Mouse (Mus musculus): ENCODE measurements at regions not wholly inside any gene's neighbourhood (a gene's known extent, or its start where the extent isn't known, plus 50 kb on each side); places are given as distances from the start of the nearest gene placed in this dataset.

DNA sequence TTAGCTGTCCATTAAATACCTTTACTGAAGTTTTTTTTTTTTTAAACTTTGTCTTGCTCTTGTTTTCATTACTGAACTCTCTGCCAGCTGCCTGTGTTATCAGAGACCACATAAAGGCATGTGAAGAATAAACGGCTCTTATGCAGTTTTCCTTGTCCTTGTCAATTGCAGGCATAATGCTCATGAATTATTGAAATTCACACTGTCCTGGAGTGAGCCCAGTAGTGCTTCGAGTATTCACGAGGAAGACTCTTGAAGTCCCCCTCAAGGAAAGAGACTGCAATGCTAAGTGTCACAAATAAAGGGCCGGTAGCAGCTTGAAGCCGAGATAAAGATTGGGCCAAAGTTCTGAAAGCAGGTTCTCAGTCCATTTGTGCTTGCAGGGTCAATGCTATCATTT, 144.7 kb upstream of the Igfbp7 start:
- Histone ChIP-seq H3K4me1 (replicated peaks; ENCODE audit: control insufficient read depth, insufficient read depth, low read length) (no peaks in the 10 kb centered on the region), H3K36me3 (replicated peaks; ENCODE audit: control insufficient read depth, insufficient read depth) (no peaks in the 10 kb centered on the region), H3K27me3 (ENCODE audit: control insufficient read depth, insufficient read depth, low read length) (no peaks in the 10 kb centered on the region), H3K4me3 (replicated peaks; ENCODE audit: low read length) (no peak overlapping the region), H3K9me3 (ENCODE audit: control insufficient read depth, low read length) (no peaks in the 10 kb centered on the region), H3K27ac (no peak overlapping the region), H3K4me2 (replicated peaks) (no peak overlapping the region), H3K9ac (no peak overlapping the region)
- ATAC-seq (ENCODE audit: low FRiP score) (no peak), DNase-seq (ENCODE audit: low spot score) (no peak)
- 56% methylated on average over 5 of the region's 5 CpGs for WGBS

- no peak overlapping the region for H3K9ac ChIP-seq
- no peak overlapping the region for H3K4me2 ChIP-seq (replicated peaks)
- no peak overlapping the region for H3K4me3 ChIP-seq (replicated peaks; ENCODE audit: low read length)
- H3K27me3 ChIP-seq (ENCODE audit: control insufficient read depth, insufficient read depth, low read length) = no peaks in the 10 kb centered on the region
- H3K36me3 ChIP-seq (replicated peaks; ENCODE audit: control insufficient read depth, insufficient read depth) = no peaks in the 10 kb centered on the region
- DNase-seq (ENCODE audit: low spot score) (no peak), ATAC-seq (ENCODE audit: low FRiP score) (no peak)
- H3K4me1 ChIP-seq (replicated peaks; ENCODE audit: control insufficient read depth, insufficient read depth, low read length) = no peaks in the 10 kb centered on the region
- no peak overlapping the region for H3K27ac ChIP-seq
- WGBS = 87% methylated on average over 7 of the region's 7 CpGs
- no peaks in the 10 kb centered on the region for H3K9me3 ChIP-seq (ENCODE audit: control insufficient read depth, low read length)
Observed at GRCm38 (mm10) chr5:77552081-77552480, 144.2 kb upstream of the Igfbp7 start.

- ATAC-seq (ENCODE audit: low FRiP score) = no peak
- Histone ChIP-seq H3K27me3 (ENCODE audit: control insufficient read depth, insufficient read depth, low read length) (no peaks in the 10 kb centered on the region), H3K4me2 (replicated peaks) (no peak overlapping the region), H3K36me3 (replicated peaks; ENCODE audit: control insufficient read depth, insufficient read depth) (no peaks in the 10 kb centered on the region), H3K4me3 (replicated peaks; ENCODE audit: low read length) (no peak overlapping the region), H3K9ac (no peak overlapping the region), H3K27ac (no peak overlapping the region), H3K4me1 (replicated peaks; ENCODE audit: control insufficient read depth, insufficient read depth, low read length) (no peaks in the 10 kb centered on the region), H3K9me3 (ENCODE audit: control insufficient read depth, low read length) (no peaks in the 10 kb centered on the region)
- DNase-seq (ENCODE audit: low spot score) = no peak
- WGBS = 24% methylated on average over 13 of the region's 13 CpGs
Observed at GRCm38 (mm10) chr5:77546001-77546620, 138.3 kb upstream of the Igfbp7 start.

DNA sequence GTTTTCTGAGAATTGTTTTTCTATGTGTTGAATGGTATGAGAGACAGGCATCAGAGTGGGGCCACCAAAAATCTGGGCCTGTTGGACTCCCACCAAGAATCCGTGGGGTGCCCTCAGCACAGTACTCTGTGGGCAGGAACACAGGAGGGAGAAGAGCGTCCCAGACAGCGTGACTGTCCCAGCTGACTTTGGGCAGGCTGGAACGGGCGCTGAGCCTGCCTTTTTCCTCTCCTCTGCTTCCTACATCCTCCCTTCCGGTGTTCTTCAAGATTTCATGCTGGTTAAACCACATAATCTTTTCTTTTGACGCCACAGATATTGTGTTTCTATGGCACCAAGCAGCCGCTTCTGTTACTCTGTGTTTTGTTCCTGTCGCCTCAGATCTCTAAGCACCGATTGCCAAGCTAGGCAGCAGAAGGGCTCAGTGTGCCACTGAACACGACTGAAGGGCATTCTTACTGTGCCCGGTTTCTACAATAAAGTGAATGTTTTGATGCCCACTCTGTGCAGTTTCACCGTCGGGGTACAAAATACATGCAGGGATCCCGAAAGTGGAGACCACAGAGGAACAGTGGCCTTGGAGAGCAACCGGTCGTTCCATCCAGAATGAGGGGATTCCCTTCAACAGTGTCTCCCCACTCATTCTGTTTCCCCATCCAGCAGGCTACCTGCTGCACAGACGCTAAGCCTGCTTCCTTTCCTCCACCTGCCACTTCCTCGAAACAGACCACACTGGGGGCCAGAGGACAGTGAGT, 124.6 kb upstream of the Igfbp7 start:
- WGBS = 64% methylated on average over 19 of the region's 19 CpGs
- no peaks in the 10 kb centered on the region for H3K36me3 ChIP-seq (replicated peaks; ENCODE audit: control insufficient read depth, insufficient read depth)
- DNase-seq (ENCODE audit: low spot score) (no peak), ATAC-seq (ENCODE audit: low FRiP score) (peak; percentile 44; the same call in 1 of the 2 replicates)
- H3K27me3 ChIP-seq (ENCODE audit: control insufficient read depth, insufficient read depth, low read length) = no peaks in the 10 kb centered on the region
- no peak overlapping the region for H3K9ac ChIP-seq
- H3K4me3 ChIP-seq (replicated peaks; ENCODE audit: low read length) = no peak overlapping the region
- H3K9me3 ChIP-seq (ENCODE audit: control insufficient read depth, low read length) = no peaks in the 10 kb centered on the region
- H3K27ac ChIP-seq = no peak overlapping the region
- peaks cover 6% of the 10 kb centered on the region; the same call in 1 of the 2 replicates for H3K4me1 ChIP-seq (replicated peaks; ENCODE audit: control insufficient read depth, insufficient read depth, low read length)
- no peak overlapping the region for H3K4me2 ChIP-seq (replicated peaks)

GRCm38 (mm10) chr5:77530376-77530775, 122.5 kb upstream of the Igfbp7 start:
- Histone ChIP-seq H3K9ac (no peak overlapping the region), H3K9me3 (ENCODE audit: control insufficient read depth, low read length) (no peaks in the 10 kb centered on the region), H3K27me3 (ENCODE audit: control insufficient read depth, insufficient read depth, low read length) (no peaks in the 10 kb centered on the region), H3K27ac (no peak overlapping the region), H3K4me1 (replicated peaks; ENCODE audit: control insufficient read depth, insufficient read depth, low read length) (peaks cover 6% of the 10 kb centered on the region; the same call in 1 of the 2 replicates), H3K36me3 (replicated peaks; ENCODE audit: control insufficient read depth, insufficient read depth) (no peaks in the 10 kb centered on the region), H3K4me2 (replicated peaks) (no peak overlapping the region), H3K4me3 (replicated peaks; ENCODE audit: low read length) (no peak overlapping the region)
- DNase-seq (ENCODE audit: low spot score) (no peak), ATAC-seq (ENCODE audit: low FRiP score) (no peak)
- 91% methylated on average over 7 of the region's 7 CpGs for WGBS

DNA sequence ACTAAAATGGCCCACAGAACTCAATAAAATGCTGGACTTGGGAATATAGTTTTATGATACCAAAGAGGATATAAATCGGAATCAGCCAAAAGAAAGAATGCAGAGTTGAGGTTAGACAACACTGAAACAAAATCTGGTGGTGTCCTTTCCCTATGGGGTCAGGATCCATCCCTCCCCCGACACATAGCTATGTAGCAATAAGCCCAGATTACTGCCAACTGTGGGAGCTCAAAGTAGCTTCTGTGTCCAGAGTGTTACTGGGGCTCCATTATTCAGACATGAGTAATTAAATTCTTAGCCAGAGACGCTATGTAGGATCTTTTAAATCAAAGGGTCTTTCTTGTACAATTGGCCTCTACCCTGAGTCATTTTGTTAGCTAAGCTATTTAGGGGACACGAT, 109.4 kb upstream of the Igfbp7 start:
- 74% methylated on average over 4 of the region's 4 CpGs for WGBS

DNA sequence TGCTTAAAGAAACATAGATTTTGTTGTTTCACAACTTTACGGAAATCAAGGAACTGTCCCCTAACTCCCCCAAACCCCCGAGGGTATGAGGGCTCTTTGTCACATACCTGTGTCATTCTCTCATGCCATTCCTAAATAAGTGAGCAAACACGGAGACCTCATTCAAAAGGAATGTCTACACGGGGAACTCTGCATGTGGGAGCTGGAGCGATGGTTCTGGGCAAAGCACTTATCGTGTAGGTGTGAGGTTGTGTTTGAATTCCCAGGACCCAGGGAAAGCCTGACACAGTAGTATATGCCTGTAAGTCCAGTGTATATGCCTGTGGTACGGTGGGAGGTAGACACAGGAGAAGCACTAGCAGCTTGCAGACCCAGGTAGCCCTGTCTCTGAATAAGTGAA, 107.6 kb upstream of the Igfbp7 start:
- 83% methylated on average over 7 of the region's 7 CpGs for WGBS
- Histone ChIP-seq H3K36me3 (replicated peaks; ENCODE audit: control insufficient read depth, insufficient read depth) (no peaks in the 10 kb centered on the region), H3K4me2 (replicated peaks) (no peak overlapping the region), H3K9ac (no peak overlapping the region), H3K4me3 (replicated peaks; ENCODE audit: low read length) (no peak overlapping the region), H3K27ac (no peak overlapping the region), H3K4me1 (replicated peaks; ENCODE audit: control insufficient read depth, insufficient read depth, low read length) (no peaks in the 10 kb centered on the region), H3K9me3 (ENCODE audit: control insufficient read depth, low read length) (no peaks in the 10 kb centered on the region), H3K27me3 (ENCODE audit: control insufficient read depth, insufficient read depth, low read length) (no peaks in the 10 kb centered on the region)
- no peak for DNase-seq (ENCODE audit: low spot score)
- ATAC-seq (ENCODE audit: low FRiP score) = no peak

More for the DNA sequence above, 109.4 kb upstream of the Igfbp7 start:
- no peaks in the 10 kb centered on the region for H3K36me3 ChIP-seq (replicated peaks; ENCODE audit: control insufficient read depth, insufficient read depth)
- H3K4me2 ChIP-seq (replicated peaks) = no peak overlapping the region
- H3K27ac ChIP-seq = no peak overlapping the region
- no peak for ATAC-seq (ENCODE audit: low FRiP score)
- H3K4me3 ChIP-seq (replicated peaks; ENCODE audit: low read length) = no peak overlapping the region
- DNase-seq (ENCODE audit: low spot score) = no peak
- no peaks in the 10 kb centered on the region for H3K27me3 ChIP-seq (ENCODE audit: control insufficient read depth, insufficient read depth, low read length)
- H3K9ac ChIP-seq = no peak overlapping the region
- H3K4me1 ChIP-seq (replicated peaks; ENCODE audit: control insufficient read depth, insufficient read depth, low read length) = no peaks in the 10 kb centered on the region
- H3K9me3 ChIP-seq (ENCODE audit: control insufficient read depth, low read length) = no peaks in the 10 kb centered on the region

DNA sequence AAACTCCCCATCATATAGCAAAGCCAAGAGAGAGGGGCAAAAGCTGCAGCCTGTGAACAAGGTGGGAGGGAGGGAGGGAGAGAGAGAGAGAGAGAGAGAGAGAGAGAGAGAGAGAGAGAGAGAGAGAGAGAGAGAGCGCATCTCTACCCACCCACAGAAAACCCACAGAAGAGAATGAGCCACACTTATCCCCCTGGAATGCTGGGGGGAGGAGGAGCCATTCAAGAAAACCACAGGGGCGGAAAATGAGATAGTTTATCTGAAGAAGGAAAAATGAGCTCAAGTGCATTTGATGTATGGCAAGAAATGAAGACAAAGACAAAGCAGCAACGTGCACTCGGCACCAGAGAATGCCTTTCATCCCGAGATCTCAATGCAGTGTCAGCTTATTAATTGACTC, 94.8 kb upstream of the Igfbp7 start:
- Histone ChIP-seq H3K27ac (0 out of 2 replicates have a peak overlapping the region, but pooled peaks have one; percentile 45), H3K9me3 (ENCODE audit: control insufficient read depth, low read length) (no peaks in the 10 kb centered on the region), H3K4me1 (replicated peaks; ENCODE audit: control insufficient read depth, insufficient read depth, low read length) (0 out of 2 replicates have a peak, but pooled peaks cover 9% of the 10 kb centered on the region), H3K9ac (no peak overlapping the region), H3K36me3 (replicated peaks; ENCODE audit: control insufficient read depth, insufficient read depth) (no peaks in the 10 kb centered on the region), H3K4me3 (replicated peaks; ENCODE audit: low read length) (no peak overlapping the region), H3K4me2 (replicated peaks) (peak overlapping the region; percentile 31), H3K27me3 (ENCODE audit: control insufficient read depth, insufficient read depth, low read length) (no peaks in the 10 kb centered on the region)
- WGBS = 17% methylated on average over 5 of the region's 5 CpGs
- ATAC-seq (ENCODE audit: low FRiP score) = peak; percentile 29; the same call in 1 of the 2 replicates
- peak; percentile 37 for DNase-seq (ENCODE audit: low spot score)

DNA sequence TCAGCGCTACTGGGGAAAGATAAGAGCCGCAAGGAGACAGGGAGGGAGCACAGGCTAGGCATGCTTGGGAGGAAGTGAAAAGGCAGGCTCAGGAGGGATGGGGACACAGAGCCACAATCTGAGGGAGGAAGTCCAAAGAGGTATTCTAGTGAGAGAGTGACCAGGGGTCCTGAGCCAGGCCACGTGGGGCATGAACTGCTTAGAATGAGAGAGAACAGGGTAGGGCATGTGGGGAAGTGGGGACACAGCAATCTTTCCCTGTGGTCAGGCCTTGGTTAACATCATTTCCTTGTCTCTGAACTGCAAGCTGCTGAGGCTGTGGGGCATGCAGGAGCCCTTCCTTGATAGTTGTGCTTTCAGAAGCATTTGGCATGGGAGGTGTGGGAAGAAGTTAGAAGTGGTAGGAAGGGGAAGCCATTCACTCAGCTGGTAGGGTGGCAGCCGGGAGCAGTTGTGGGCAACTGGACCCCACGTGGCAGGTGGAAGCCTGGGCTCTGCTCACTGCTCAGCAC, 92.2 kb upstream of the Igfbp7 start:
- 74% methylated on average over 5 of the region's 5 CpGs for WGBS
- H3K27ac ChIP-seq = no peak overlapping the region
- H3K4me1 ChIP-seq (replicated peaks; ENCODE audit: control insufficient read depth, insufficient read depth, low read length) = 0 out of 2 replicates have a peak, but pooled peaks cover 9% of the 10 kb centered on the region
- no peak for ATAC-seq (ENCODE audit: low FRiP score)
- H3K9ac ChIP-seq = no peak overlapping the region
- no peak for DNase-seq (ENCODE audit: low spot score)
- H3K4me2 ChIP-seq (replicated peaks) = no peak overlapping the region
- H3K4me3 ChIP-seq (replicated peaks; ENCODE audit: low read length) = no peak overlapping the region
- H3K9me3 ChIP-seq (ENCODE audit: control insufficient read depth, low read length) = no peaks in the 10 kb centered on the region
- no peaks in the 10 kb centered on the region for H3K36me3 ChIP-seq (replicated peaks; ENCODE audit: control insufficient read depth, insufficient read depth)
- no peaks in the 10 kb centered on the region for H3K27me3 ChIP-seq (ENCODE audit: control insufficient read depth, insufficient read depth, low read length)
